Mouse (Mus musculus) CH12.LX (cell line): ENCODE results near the gene Prss2. TPM values are rescaled to one million over a fixed set of nuclear protein-coding genes. Genes with fewer than 3 reads are reported as not detected.

Experiments
- DNase-seq: peaks from one replicate; pipeline ENCODE4 v3.0.0-alpha.2; 2013; ENCODE audit errors: extremely low read depth
- H3K27ac ChIP-seq: 2 replicates; pipeline ENCODE4 v1.5.1; 2012; ENCODE audit warnings: low read depth, mild to moderate bottlenecking, control low read depth, moderate library complexity; ENCODE audit not compliant: insufficient read depth
- H3K27me3 ChIP-seq: replicated peaks from 2 replicates; pipeline ENCODE3; 2012; ENCODE audit warnings: inconsistent platforms
- H3K36me3 ChIP-seq, 2 experiments: replicated peaks in 1 of 2; 2 replicates each; pipeline versions ENCODE3 to v1.6.1; 2012; ENCODE audit warnings: inconsistent platforms in 1 of 2, low read length in 1 of 2, mild to moderate bottlenecking in 1 of 2, mixed read lengths in 1 of 2, moderate library complexity in 1 of 2; ENCODE audit not compliant: control insufficient read depth in 1 of 2, insufficient read depth in 1 of 2
- H3K4me1 ChIP-seq, 2 experiments: 2 replicates each; pipeline ENCODE4 v1.6.1; 2012; ENCODE audit warnings: inconsistent platforms in 1 of 2, moderate library complexity in 1 of 2; ENCODE audit not compliant: insufficient read depth in 2 of 2, control insufficient read depth in 1 of 2
- H3K4me2 ChIP-seq: 2 replicates; pipeline ENCODE4 v1.6.1; 2012; ENCODE audit warnings: low read depth, mild to moderate bottlenecking, control low read depth; ENCODE audit not compliant: poor library complexity, insufficient read depth, severe bottlenecking
- H3K4me3 ChIP-seq, 3 experiments: fragments of 150-350 bp in 1 of 3; sonication (generic) in 1 of 3; replicated peaks in 1 of 3; 2 replicates each; pipeline versions ENCODE3 to v1.5.1; 2011 to 2012; ENCODE audit warnings: low read depth in 2 of 3, low read length in 2 of 3, mild to moderate bottlenecking in 2 of 3, moderate library complexity in 2 of 3, control low read depth in 1 of 3, improper control_type of control experiment in 1 of 3, inconsistent platforms in 1 of 3, mixed read lengths in 1 of 3; ENCODE audit not compliant: poor library complexity in 1 of 3
- H3K79me2 ChIP-seq: replicated peaks from 2 replicates; pipeline ENCODE4 v1.6.1; 2012; ENCODE audit warnings: mild to moderate bottlenecking, moderate library complexity; ENCODE audit not compliant: control insufficient read depth, poor library complexity, insufficient read depth, severe bottlenecking; ENCODE audit errors: extremely low read depth
- H3K9ac ChIP-seq: 2 replicates; pipeline ENCODE4 v1.6.1; 2012; ENCODE audit warnings: low read depth, mild to moderate bottlenecking, control low read depth, moderate library complexity; ENCODE audit not compliant: insufficient read depth
- H3K9me3 ChIP-seq: replicated peaks from 2 replicates; pipeline ENCODE3; 2012; ENCODE audit warnings: low read length, inconsistent platforms, mixed read lengths
- BHLHE40 ChIP-seq: IDR thresholded peaks from 2 replicates; pipeline ENCODE4 v1.6.1; 2011; ENCODE audit warnings: mild to moderate bottlenecking, low read depth, low read length, improper control_type of control experiment
- E2F4 ChIP-seq: IDR thresholded peaks from 2 replicates; pipeline ENCODE4 v1.6.1; 2011; ENCODE audit warnings: low read depth, low read length, improper control_type of control experiment; ENCODE audit not compliant: insufficient replicate concordance
- ELF1 ChIP-seq: IDR thresholded peaks from 2 replicates; pipeline ENCODE4 v1.6.1; 2014; ENCODE audit warnings: low read depth, mild to moderate bottlenecking, inconsistent platforms, low read length, improper control_type of control experiment
- ETS1 ChIP-seq: conservative IDR thresholded peaks from 2 replicates; pipeline ENCODE4 v1.6.1; 2012; ENCODE audit warnings: low read depth, mild to moderate bottlenecking, inconsistent platforms, low read length, improper control_type of control experiment, moderate library complexity
- GABPA ChIP-seq: IDR thresholded peaks from 2 replicates; pipeline ENCODE4 v1.6.1; 2012; ENCODE audit warnings: low read depth, low read length, improper control_type of control experiment, inconsistent platforms; ENCODE audit not compliant: insufficient replicate concordance
- HCFC1 ChIP-seq: IDR thresholded peaks from 2 replicates; pipeline ENCODE4 v1.6.1; 2012; ENCODE audit warnings: low read depth, mild to moderate bottlenecking, inconsistent platforms, low read length, improper control_type of control experiment
- IRF4 ChIP-seq: IDR thresholded peaks from 2 replicates; pipeline ENCODE4 v1.6.1; 2014; ENCODE audit warnings: low read depth, mild to moderate bottlenecking, inconsistent platforms, low read length, improper control_type of control experiment
- JUND ChIP-seq: conservative IDR thresholded peaks from 2 replicates; pipeline ENCODE4 v1.6.1; 2011; ENCODE audit warnings: low read depth, low read length, improper control_type of control experiment
- KAT2A ChIP-seq: IDR thresholded peaks from 2 replicates; pipeline ENCODE4 v1.6.1; 2012; ENCODE audit warnings: low read length, improper control_type of control experiment, inconsistent platforms; ENCODE audit not compliant: insufficient replicate concordance
- MEF2A ChIP-seq: IDR thresholded peaks from 2 replicates; pipeline ENCODE4 v1.6.1; 2014; ENCODE audit warnings: low read depth, mild to moderate bottlenecking, inconsistent platforms, low read length, improper control_type of control experiment, borderline replicate concordance
- MXI1 ChIP-seq: IDR thresholded peaks from 2 replicates; pipeline ENCODE4 v1.6.1; 2011; ENCODE audit warnings: mild to moderate bottlenecking, low read depth, low read length, improper control_type of control experiment
- MYC ChIP-seq: IDR thresholded peaks from 2 replicates; pipeline ENCODE4 v1.6.1; 2011; ENCODE audit warnings: low read depth, mild to moderate bottlenecking, improper control_type of control experiment, low read length
- NELFE ChIP-seq: IDR thresholded peaks from 2 replicates; pipeline ENCODE4 v1.6.1; 2011; ENCODE audit warnings: low read depth, low read length, improper control_type of control experiment
- PAX5 ChIP-seq: IDR thresholded peaks from 2 replicates; pipeline ENCODE4 v1.6.1; 2012; ENCODE audit warnings: low read length, inconsistent platforms, mixed read lengths
- POLR2A ChIP-seq: IDR thresholded peaks from 2 replicates; pipeline ENCODE4 v1.6.1; 2011; ENCODE audit warnings: low read depth, mild to moderate bottlenecking, improper control_type of control experiment, low read length
- POLR2AphosphoS2 ChIP-seq: IDR thresholded peaks from 2 replicates; pipeline ENCODE4 v1.6.1; 2011; ENCODE audit warnings: low read depth, low read length, improper control_type of control experiment
- RAD21 ChIP-seq: IDR thresholded peaks from 2 replicates; pipeline ENCODE4 v1.6.1; 2011; ENCODE audit warnings: low read depth, mild to moderate bottlenecking, low read length, improper control_type of control experiment, moderate library complexity
- TBP ChIP-seq: conservative IDR thresholded peaks from 2 replicates; pipeline ENCODE4 v1.6.1; 2011; ENCODE audit warnings: low read depth, low read length, improper control_type of control experiment
- UBTF ChIP-seq: IDR thresholded peaks from 2 replicates; pipeline ENCODE4 v1.6.1; 2012; ENCODE audit warnings: low read depth, mild to moderate bottlenecking, inconsistent platforms, low read length, improper control_type of control experiment, moderate library complexity
- USF1 ChIP-seq: IDR thresholded peaks from 2 replicates; pipeline ENCODE4 v1.6.1; 2014; ENCODE audit warnings: low read depth, mild to moderate bottlenecking, inconsistent platforms, low read length, improper control_type of control experiment
- USF2 ChIP-seq: conservative IDR thresholded peaks from 2 replicates; pipeline ENCODE4 v1.6.1; 2011; ENCODE audit warnings: low read depth, low read length, improper control_type of control experiment
- ZC3H11A ChIP-seq: IDR thresholded peaks from 2 replicates; pipeline ENCODE4 v1.6.1; 2012; ENCODE audit warnings: low read depth, mild to moderate bottlenecking, inconsistent platforms, low read length, improper control_type of control experiment
- ZKSCAN1 ChIP-seq: IDR thresholded peaks from 2 replicates; pipeline ENCODE4 v1.6.1; 2012; ENCODE audit warnings: low read depth, inconsistent platforms, low read length, improper control_type of control experiment, borderline replicate concordance
- dilution Hi-C: fragments of 300-500 bp; cut with MboI; formaldehyde crosslinking; loops from 2 replicates; pipeline ENCODE4 v1.14.3; 2020; ENCODE audit warnings: low sequenced_read_pairs; ENCODE audit not compliant: extremely low pct_unique_long_range_greater_than_20kb, extremely low pct_ligation_motif_present
- in situ Hi-C: fragments of 300-500 bp; cut with MboI; formaldehyde crosslinking; loops from 3 replicates; pipeline ENCODE4 v1.14.3; 2019; ENCODE audit warnings: low sequenced_read_pairs, low pct_ligation_motif_present, low pct_unique_long_range_greater_than_20kb, mixed read lengths
- polyA plus RNA-seq: library from polyadenylated mRNA; unstranded; fragments of >175 nt; gene quantifications from 2 replicates; pipeline ENCODE4 v1.2.1, GENCODE M21; 2012; ENCODE audit warnings: low read depth; ENCODE audit not compliant: insufficient read length
- total RNA-seq, 2 experiments: library from RNA; depleted of rRNA; stranded (reverse); fragments of 300-350 nt in 1 of 2; fragments of >200 nt in 1 of 2; gene quantifications; 2 replicates each; pipeline ENCODE4 v1.2.3; 2012 to 2014

The Prss2 gene
- total and polyA plus RNA-seq, 3 experiments, result not detected

DNA sequence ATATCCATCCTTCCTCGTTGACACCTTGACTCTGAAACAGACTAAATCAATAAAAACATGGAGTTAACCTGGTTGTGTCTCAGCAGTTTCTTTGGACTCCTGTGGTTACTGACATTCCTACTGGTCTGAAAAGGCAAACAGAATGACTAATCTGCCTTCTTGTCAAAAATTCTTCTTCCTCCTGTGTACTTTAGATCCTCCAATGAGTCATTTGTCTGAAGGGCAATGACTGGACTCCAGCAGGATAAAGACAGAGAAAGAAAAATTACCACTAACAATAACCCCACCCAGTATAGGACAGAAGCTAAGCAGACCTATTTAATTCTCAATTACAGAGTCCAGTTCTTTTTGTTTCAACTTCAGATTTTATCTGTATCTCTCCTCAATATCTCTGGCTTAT lies 26.7 kb downstream of the Prss2 start:
- Histone ChIP-seq H3K9ac (no peak overlapping the region), H3K4me3 (no peak overlapping the region), H3K27ac (no peak overlapping the region), H3K27me3 (no peaks in the 10 kb centered on the region), H3K4me1 (no peaks in the 10 kb centered on the region), H3K4me2 (no peak overlapping the region), H3K36me3 (no peaks in the 10 kb centered on the region), H3K9me3 (no peaks in the 10 kb centered on the region), H3K79me2 (no peaks in the 10 kb centered on the region)
- TF ChIP-seq MYC (no peak), GABPA (no peak), RAD21 (no peak), MEF2A (no peak), ETS1 (no peak), POLR2AphosphoS2 (no peak), POLR2A (no peak), JUND (no peak), NELFE (no peak), MXI1 (no peak), TBP (no peak), USF2 (no peak), BHLHE40 (no peak), KAT2A (no peak), ELF1 (no peak), USF1 (no peak), ZC3H11A (no peak), E2F4 (no peak)
- in situ Hi-C loops, result no loop called here
- dilution Hi-C loops, result no loop called here
- DNase-seq, result no peak

DNA sequence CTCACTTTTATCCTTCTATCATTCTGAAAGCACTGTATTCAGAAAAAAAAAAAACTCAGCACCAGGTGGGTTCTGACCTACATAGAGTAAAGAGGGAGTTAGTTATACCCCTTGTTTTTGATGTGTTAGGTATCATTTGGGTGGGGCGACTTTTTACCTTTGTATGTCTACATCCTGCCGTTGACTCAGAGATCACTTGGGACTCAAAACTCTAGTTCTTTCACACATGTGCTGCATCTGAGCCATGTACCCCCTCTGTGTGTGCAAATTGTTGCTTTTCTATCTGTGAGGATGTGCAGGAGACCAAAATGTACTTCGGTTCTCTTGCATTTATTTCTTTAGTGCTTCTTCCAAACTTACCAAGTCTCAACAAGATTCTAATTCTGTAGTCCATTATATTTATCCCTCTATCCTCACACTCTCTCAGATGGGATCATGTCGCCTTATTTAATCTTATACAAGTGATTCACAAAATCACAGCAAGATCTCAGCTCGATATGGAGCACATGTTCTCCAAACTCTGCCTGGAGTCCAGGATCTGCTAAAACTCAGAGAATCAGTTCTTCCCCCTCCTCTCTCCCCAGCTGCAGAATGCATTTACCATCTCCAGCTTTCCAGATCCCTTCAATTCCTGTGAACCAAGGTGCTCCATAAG lies 31.9 kb downstream of the Prss2 start:
- no peak for DNase-seq
- no peaks in the 10 kb centered on the region for H3K36me3 ChIP-seq
- no peaks in the 10 kb centered on the region for H3K27me3 ChIP-seq
- no peak overlapping the region for H3K4me3 ChIP-seq
- no peak for TF ChIP-seq POLR2A
- no peak for TF ChIP-seq HCFC1
- TF ChIP-seq USF1, result no peak
- TF ChIP-seq IRF4, result no peak
- no peak for TF ChIP-seq USF2
- TF ChIP-seq ZKSCAN1, result no peak
- TF ChIP-seq POLR2AphosphoS2, result no peak
- TF ChIP-seq UBTF, result no peak
- TF ChIP-seq PAX5, result no peak
- dilution Hi-C loops, result no loop called here
- H3K4me1 ChIP-seq, result peaks cover 0 to 33% of the 10 kb centered on the region in 2 experiments; a peak in 2 of 4 replicates
- no peak overlapping the region for H3K9ac ChIP-seq
- in situ Hi-C loops, result no loop called here
- H3K79me2 ChIP-seq, result no peaks in the 10 kb centered on the region
- H3K27ac ChIP-seq, result no peak overlapping the region
- no peaks in the 10 kb centered on the region for H3K9me3 ChIP-seq
- H3K4me2 ChIP-seq, result no peak overlapping the region
